Mouse (Mus musculus) gastrocnemius, postnatal 14 days (tissue): ENCODE measurements around the gene Slxl1. TPM values are rescaled to one million over a fixed set of nuclear protein-coding genes. Genes with fewer than 3 reads are reported as not detected.
"Not testable (repeated sequence)": the region's sequence is repeated elsewhere in the genome, so short reads cannot be mapped to it uniquely, and the experiment has no call there.

Experiments
- DNase-seq: peaks from one replicate; pipeline ENCODE4 v3.0.0; 2021; ENCODE audit warnings: mixed read lengths
- intact Hi-C: fragments of 180-260 bp; cut with DNase I; formaldehyde crosslinking; loops from one replicate; pipeline ENCODE4 v1.15.1; 2025; ENCODE audit warnings: low total_unique reads
- long read RNA-seq, 2 experiments: library from polyadenylated mRNA; stranded (forward); transcript quantifications; one replicate each; pipeline ENCODE4 v2.0.0; 2021
- total RNA-seq, 2 experiments: library from RNA; stranded (reverse); gene quantifications; 2 replicates each; pipeline ENCODE4 v1.2.3; 2021

Gene Slxl1
- not detected for total RNA-seq
- long read RNA-seq, experiment 1, result 0 reads
- long read RNA-seq, experiment 2, result 0 reads

GRCm38 (mm10) chrX:55226576-55226975 is at the start of gene Slxl1:
Slxl1 (plus strand) TSS chrX:55226876.
- intact Hi-C loops, DNase-seq: not testable (repeated sequence)
